Mouse (Mus musculus) T-helper 17 cell (primary cell): ENCODE data around the gene Zfp146.
"Not testable (repeated sequence)": the region's sequence is repeated elsewhere in the genome, so short reads cannot be mapped to it uniquely, and the experiment has no call there.

Experiments used
- in situ Hi-C, 2 experiments: fragments of 300-600 bp; cut with MboI, MseI; formaldehyde crosslinking; loops; 1 replicate in 1 of 2; 2 replicates in 1 of 2; pipeline ENCODE4 v1.15.1; 2025; ENCODE audit warnings: high pct_unique_total_duplicates in 2 of 2

The Zfp146 gene

GRCm38 (mm10) chr7:30192088-30192487, 22.5 kb upstream of the Zfp146 start:
- in situ Hi-C loops: no loop called here

GRCm38 (mm10) chr7:30189116-30189491, 19.6 kb upstream of the Zfp146 start:
- in situ Hi-C loops: no loop called here

GRCm38 (mm10) chr7:30188344-30189115, 19.0 kb upstream of the Zfp146 start:
- in situ Hi-C loops: no loop called here

- in situ Hi-C loops: no loop called here
Measured at GRCm38 (mm10) chr7:30184641-30185348, 15.2 kb upstream of the Zfp146 start.

GRCm38 (mm10) chr7:30183879-30184289, 14.3 kb upstream of the Zfp146 start, which contains the start of gene Cox7a1:
Gene Cox7a1 (plus strand): TSS chr7:30184144.
- in situ Hi-C loops: no loop called here

- in situ Hi-C loops: not testable (repeated sequence)
Measured at GRCm38 (mm10) chr7:30183189-30183588, 13.6 kb upstream of the Zfp146 start.

GRCm38 (mm10) chr7:30181929-30182328, 12.4 kb upstream of the Zfp146 start:
- in situ Hi-C loops: not testable (repeated sequence)

- in situ Hi-C loops: no loop called here
Measured at GRCm38 (mm10) chr7:30181308-30181707, 11.8 kb upstream of the Zfp146 start.

GRCm38 (mm10) chr7:30178256-30178655, 8.7 kb upstream of the Zfp146 start:
- in situ Hi-C loops: no loop called here

- in situ Hi-C loops: no loop called here
Measured at GRCm38 (mm10) chr7:30176474-30176873, 6.9 kb upstream of the Zfp146 start.

- in situ Hi-C loops: loop anchor here (5.0 kb wide), 1 partner anchor 42 kb away; no protein-coding TSS in a partner anchor
Measured at GRCm38 (mm10) chr7:30170283-30170951, 867 bp upstream of the Zfp146 start.

GRCm38 (mm10) chr7:30168914-30169582, 502 bp downstream of the Zfp146 start:
- in situ Hi-C loops: no loop called here

- in situ Hi-C loops: no loop called here
Measured at GRCm38 (mm10) chr7:30164745-30165144, 4.8 kb downstream of the Zfp146 start.

GRCm38 (mm10) chr7:30163113-30163512, 6.4 kb downstream of the Zfp146 start:
- in situ Hi-C loops: no loop called here

- in situ Hi-C loops: no loop called here
Measured at GRCm38 (mm10) chr7:30155507-30155906, 14.0 kb downstream of the Zfp146 start.

- in situ Hi-C loops: no loop called here
Measured at GRCm38 (mm10) chr7:30154040-30154439, 15.5 kb downstream of the Zfp146 start.

- in situ Hi-C loops: no loop called here
Measured at GRCm38 (mm10) chr7:30147011-30147410, 22.5 kb downstream of the Zfp146 start.

GRCm38 (mm10) chr7:30143555-30144209, 25.9 kb downstream of the Zfp146 start:
- in situ Hi-C loops: loop anchor here in 1 of 2 experiments (5.0 kb wide), 1 partner anchor 716 kb away; no protein-coding TSS in a partner anchor

GRCm38 (mm10) chr7:30143170-30143554, 26.4 kb downstream of the Zfp146 start:
- in situ Hi-C loops: loop anchor here in 1 of 2 experiments (5.0 kb wide), 1 partner anchor 716 kb away; no protein-coding TSS in a partner anchor

- in situ Hi-C loops: no loop called here
Measured at GRCm38 (mm10) chr7:30136826-30137225, 32.7 kb downstream of the Zfp146 start.

- in situ Hi-C loops: no loop called here
Measured at GRCm38 (mm10) chr7:30132396-30132795, 37.2 kb downstream of the Zfp146 start.
